Comparison of ENCODE assay signal across 11 mouse cellular contexts in genomic region chr13:117088629-117089028, GRCm38 (mm10).
"Had no signal": no experiment of that assay in that cellular context is flagged by ENCODE, and none has a peak within 500 bp of the region (broad histone marks: within the 10 kb centered on the region; RNA-seq: fewer than 3 reads in every experiment).

No protein-coding gene starts in this region.

- ATAC-seq: midbrain, embryonic 15.5 days had no signal

- DNase-seq: kidney, adult 18-20 months; kidney, postnatal 25 days; lung, adult 18-20 months; lung, postnatal 10 days; lung, postnatal 4 days had no signal

- H3K9me3 ChIP-seq: kidney, embryonic 15.5 days; midbrain, embryonic 15.5 days; neural tube, embryonic 12.5 days had no signal

- H3K4me1 ChIP-seq: kidney, embryonic 15.5 days; midbrain, embryonic 15.5 days; neural tube, embryonic 12.5 days had no signal

- H3K27me3 ChIP-seq: kidney, embryonic 15.5 days; midbrain, embryonic 15.5 days; neural tube, embryonic 12.5 days had no signal

- H3K27ac ChIP-seq: kidney, embryonic 15.5 days; left cerebral cortex, adult 2 months; liver, embryonic 14.5 days; midbrain, embryonic 15.5 days; neural tube, embryonic 12.5 days had no signal

- H3K36me3 ChIP-seq: kidney, embryonic 15.5 days; midbrain, embryonic 15.5 days; neural tube, embryonic 12.5 days had no signal

- H3K4me2 ChIP-seq: kidney, embryonic 15.5 days; midbrain, embryonic 11.5 days; midbrain, embryonic 15.5 days; neural tube, embryonic 12.5 days had no signal

- H3K4me3 ChIP-seq: kidney, embryonic 15.5 days; left cerebral cortex, adult 2 months; midbrain, embryonic 15.5 days; neural tube, embryonic 12.5 days had no signal

- H3K9ac ChIP-seq: kidney, embryonic 15.5 days; liver, embryonic 14.5 days; midbrain, embryonic 15.5 days; neural tube, embryonic 12.5 days had no signal
